Mouse (Mus musculus) bone marrow macrophage, adult 2 months (primary cell): ENCODE data around the gene Mettl18.

Experiments used
- CTCF ChIP-seq: IDR thresholded peaks from 2 replicates; pipeline ENCODE4 v1.5.1; 2012; ENCODE audit warnings: low read depth, mild to moderate bottlenecking, low read length, moderate library complexity
- POLR2A ChIP-seq: IDR thresholded peaks from 2 replicates; pipeline ENCODE4 v1.6.1; 2012; ENCODE audit warnings: mild to moderate bottlenecking, low read depth, low read length, borderline replicate concordance

DNA sequence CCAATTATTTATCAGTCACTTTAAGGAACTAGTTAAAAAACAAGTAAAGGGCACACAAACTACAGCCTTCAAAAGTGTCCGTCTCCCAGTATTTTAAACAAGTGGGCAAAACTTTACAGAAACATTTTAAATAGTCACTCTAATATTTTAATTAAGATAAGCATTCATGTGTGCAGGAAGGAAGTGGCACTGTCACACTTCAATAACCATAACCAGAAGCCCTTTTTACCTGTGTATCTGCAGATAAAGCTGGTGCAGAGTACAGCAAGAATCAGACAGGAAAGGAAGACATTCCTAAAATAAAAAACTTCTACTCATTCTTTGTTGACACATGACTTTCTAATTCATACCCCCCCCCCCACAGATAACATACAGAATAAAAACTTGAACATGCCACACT is 18.2 kb upstream of the Mettl18 start:
- TF ChIP-seq POLR2A, result no peak
- no peak for TF ChIP-seq CTCF
